Mouse (Mus musculus) ES-CJ7 (cell line): Measurements from ENCODE around the gene Gm7168.
"Not testable (repeated sequence)": the region's sequence is repeated elsewhere in the genome, so short reads cannot be mapped to it uniquely, and the experiment has no call there.

ENCODE experiments used
- DNase-seq: peaks from one replicate; pipeline ENCODE4 v3.0.0; 2011; ENCODE audit warnings: low read depth, low spot score

Gene Gm7168

DNA sequence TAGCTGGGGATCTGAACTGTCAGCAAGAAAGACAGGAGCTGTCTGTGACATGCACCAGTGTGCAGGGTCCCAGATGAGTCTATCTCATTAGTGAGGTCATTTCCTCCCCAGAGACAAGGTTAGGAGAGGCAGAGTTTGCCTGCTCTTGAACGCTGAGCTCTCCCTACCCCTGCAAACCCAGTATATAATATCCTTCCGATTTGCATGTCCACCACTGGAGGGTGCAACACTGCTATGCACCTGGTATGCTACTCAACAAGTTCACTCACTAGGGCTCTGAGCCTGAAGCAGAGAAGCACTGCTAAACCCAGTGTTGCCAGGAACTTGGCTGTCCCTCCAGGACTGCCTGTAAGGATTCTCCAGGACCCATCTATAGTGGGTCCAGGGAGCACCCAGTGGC is 45.3 kb downstream of the Gm7168 start:
- DNase-seq = not testable (repeated sequence)
